Mouse (Mus musculus): ENCODE data around the gene Scgb2a2.

GRCm38 (mm10) chr19:9864856-9865255, 17.5 kb downstream of the Scgb2a2 start:
- TF ChIP-seq POLR2A (IDR thresholded peaks at IDR 0.05; ENCODE audit: borderline replicate concordance, insufficient read depth, low read length), result no peak
- no peak for TF ChIP-seq CTCF (IDR thresholded peaks at IDR 0.05; ENCODE audit: borderline replicate concordance, insufficient read depth, low read depth, low read length)

All from cerebellum, adult 2 months (tissue).